Mouse (Mus musculus) G1E (cell line): Measurements from ENCODE around the gene Cnot8. TPM values are rescaled to one million over a fixed set of nuclear protein-coding genes. Genes with fewer than 3 reads are reported as not detected.
"Not testable (repeated sequence)": the region's sequence is repeated elsewhere in the genome, so short reads cannot be mapped to it uniquely, and the experiment has no call there.

Experiments
- ATAC-seq: 2 replicates; pipeline ENCODE4 v1.8.0; 2016; ENCODE audit warnings: mild to moderate bottlenecking; ENCODE audit not compliant: insufficient number of reproducible peaks, poor library complexity, low FRiP score, severe bottlenecking; ENCODE audit errors: extremely low read depth
- DNase-seq: peaks from one replicate; pipeline ENCODE4 v3.0.0; 2012; ENCODE audit warnings: low spot score
- H3K27me3 ChIP-seq: 2 replicates; pipeline ENCODE4 v1.6.1; 2012; ENCODE audit warnings: mild to moderate bottlenecking, low read length, inconsistent platforms; ENCODE audit not compliant: insufficient read depth
- H3K36me3 ChIP-seq: replicated peaks from 2 replicates; pipeline ENCODE3; 2012; ENCODE audit warnings: mild to moderate bottlenecking, inconsistent platforms
- H3K4me1 ChIP-seq: 2 replicates; pipeline ENCODE4 v1.6.1; 2012; ENCODE audit warnings: low read depth, low read length, inconsistent platforms, mixed read lengths; ENCODE audit not compliant: insufficient read depth
- H3K4me3 ChIP-seq: 2 replicates; pipeline ENCODE4 v1.5.1; 2012; ENCODE audit warnings: low read depth, mild to moderate bottlenecking, inconsistent platforms, low read length, moderate library complexity, mixed read lengths
- H3K9me3 ChIP-seq: replicated peaks from 2 replicates; pipeline ENCODE4 v1.6.1; 2012; ENCODE audit warnings: inconsistent platforms
- CTCF ChIP-seq: IDR thresholded peaks from 2 replicates; pipeline ENCODE4 v1.5.1; 2012; ENCODE audit warnings: low read depth, low read length, inconsistent platforms, mixed read lengths
- GATA1 ChIP-seq: IDR thresholded peaks from 2 replicates; pipeline ENCODE4 v1.6.1; 2012; ENCODE audit warnings: borderline replicate concordance, low read length, inconsistent platforms, mixed read lengths
- GATA2 ChIP-seq: IDR thresholded peaks from 2 replicates; pipeline ENCODE4 v1.6.1; 2012; ENCODE audit warnings: low read depth, low read length, inconsistent platforms, borderline replicate concordance
- POLR2AphosphoS5 ChIP-seq: IDR thresholded peaks from 2 replicates; pipeline ENCODE4 v1.6.1; 2012; ENCODE audit warnings: low read depth, low read length, inconsistent platforms; ENCODE audit not compliant: insufficient replicate concordance
- TAL1 ChIP-seq: conservative IDR thresholded peaks from 2 replicates; pipeline ENCODE4 v1.6.1; 2012; ENCODE audit warnings: low read depth, low read length, inconsistent platforms, mixed read lengths
- polyA plus RNA-seq: library from polyadenylated mRNA; stranded (reverse); fragments of >175 nt; gene quantifications from 2 replicates; pipeline ENCODE4 v1.2.3, GENCODE M21; 2012
- total RNA-seq, 2 experiments: library from RNA; stranded (forward) in 1 of 2; stranded (reverse) in 1 of 2; fragments of 200-1000 nt in 1 of 2; fragments of >200 nt in 1 of 2; fragmentation: Nextera tagmentation in 1 of 2; gene quantifications; 2 replicates each; pipeline ENCODE4 v1.2.3; 2014 to 2017

Gene Cnot8
- total RNA-seq (2014; fragmentation: Nextera tagmentation): 64.2 and 65.1 TPM in 2 replicates
- total RNA-seq (2017): 111 and 126 TPM in 2 replicates
- polyA plus RNA-seq: 4.4 and 5.5 TPM in 2 replicates

- Histone ChIP-seq H3K27me3 (no peaks in the 10 kb centered on the region), H3K4me1 (peaks cover 46% of the 10 kb centered on the region), H3K36me3 (peaks cover 21% of the 10 kb centered on the region), H3K9me3 (no peaks in the 10 kb centered on the region), H3K4me3 (peak within 1 kb of the TSS; percentile 97)
- ATAC-seq (peak; percentile 70), DNase-seq (peak; percentile 96)
- TF ChIP-seq GATA1: no peak
These were observed at the start of gene Cnot8 for GRCm38 (mm10) chr11:58103697-58104306. Cnot8 (plus strand) TSS chr11:58104153.

DNA sequence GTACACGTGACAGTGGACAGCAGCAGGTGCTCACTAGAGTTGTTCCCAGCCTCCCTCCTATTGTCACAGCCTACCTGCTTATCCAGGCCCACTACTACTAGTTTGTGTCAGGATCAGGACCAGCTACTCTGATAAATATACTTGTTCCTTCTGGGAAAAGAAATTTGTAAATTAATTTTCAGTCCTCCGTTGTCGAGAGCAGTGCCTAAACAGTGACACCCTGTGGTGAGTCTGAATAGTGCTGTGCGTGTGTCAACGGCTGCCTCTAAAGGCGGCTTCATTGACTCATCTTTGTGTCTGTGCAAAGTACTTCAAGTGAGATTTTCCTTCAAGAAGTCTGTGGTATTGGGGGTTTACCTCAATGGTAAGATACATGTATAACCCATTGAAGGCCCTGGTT, 46.5 kb upstream of the Cnot8 start:
- ATAC-seq: no peak
- no peak for TF ChIP-seq POLR2AphosphoS5
- peak; percentile 58 for TF ChIP-seq CTCF
- DNase-seq: no peak
- no peaks in the 10 kb centered on the region for H3K9me3 ChIP-seq
- peaks cover 85% of the 10 kb centered on the region for H3K36me3 ChIP-seq
- no peak overlapping the region for H3K4me3 ChIP-seq
- H3K27me3 ChIP-seq: no peaks in the 10 kb centered on the region
- H3K4me1 ChIP-seq: peaks cover 13% of the 10 kb centered on the region

DNA sequence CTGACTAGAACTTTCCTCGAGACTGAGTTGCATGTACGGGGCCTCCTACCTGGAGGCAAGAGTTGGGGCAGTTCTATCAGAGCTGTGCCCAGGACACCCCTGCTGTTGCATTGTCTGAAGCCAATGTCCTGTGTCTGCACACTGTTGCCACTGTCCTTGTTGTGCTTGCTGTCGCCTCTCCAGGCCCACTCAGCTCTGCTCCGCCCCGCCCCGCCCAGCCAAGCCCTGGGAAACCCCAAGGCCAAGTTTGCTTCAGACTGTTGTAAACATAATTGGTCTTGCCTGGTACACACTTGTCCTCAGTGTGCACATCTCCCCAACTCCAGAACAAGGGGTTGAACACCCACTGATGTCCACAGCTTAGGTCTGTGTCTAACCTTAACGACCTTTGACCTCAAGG, 44.2 kb upstream of the Cnot8 start:
- not testable (repeated sequence) for ATAC-seq, DNase-seq, H3K4me3 ChIP-seq, H3K27me3 ChIP-seq, H3K9me3 ChIP-seq
- H3K4me1 ChIP-seq: peaks cover 11% of the 10 kb centered on the region
- H3K36me3 ChIP-seq: peaks cover 84% of the 10 kb centered on the region

DNA sequence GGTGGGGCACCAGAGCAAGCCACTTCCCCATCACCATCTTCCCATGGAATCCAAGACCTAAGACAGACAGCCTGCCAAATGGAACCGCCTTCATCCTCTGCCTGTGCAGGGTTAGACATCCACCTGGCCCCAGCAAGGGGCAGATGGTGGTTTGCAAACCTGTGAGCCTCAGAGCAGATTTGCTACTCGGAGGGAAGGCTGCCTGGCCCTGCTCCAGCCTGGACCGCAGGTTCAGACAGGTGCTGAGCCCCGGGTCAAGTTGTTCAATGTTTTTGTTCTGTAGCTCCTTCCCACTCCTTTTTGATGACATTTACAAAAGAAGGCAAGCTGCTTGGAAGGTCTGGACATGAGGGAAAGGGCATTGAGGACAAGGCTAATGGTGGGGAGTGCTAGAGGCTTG, 42.7 kb upstream of the Cnot8 start:
- H3K36me3 ChIP-seq: peaks cover 74% of the 10 kb centered on the region
- not testable (repeated sequence) for H3K4me3 ChIP-seq, DNase-seq

DNA sequence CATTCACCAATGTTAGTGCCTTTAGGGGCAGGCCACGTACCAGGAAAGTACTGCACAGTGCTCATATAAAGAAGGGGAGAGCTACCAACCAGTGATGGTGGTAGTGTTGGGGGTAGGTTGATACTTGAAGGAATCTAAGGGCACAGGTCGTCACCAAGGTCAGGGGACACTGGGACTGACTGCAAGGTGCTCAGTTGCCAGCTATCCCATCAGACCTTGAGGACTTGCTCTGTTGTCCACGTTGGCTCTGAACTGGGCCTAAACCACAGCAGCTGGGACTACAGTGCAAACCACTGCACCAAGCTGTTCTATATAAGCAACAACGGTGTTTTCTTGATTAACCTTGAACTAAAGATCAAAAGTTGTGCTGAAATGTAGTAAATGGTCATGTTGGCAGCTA, 41.4 kb upstream of the Cnot8 start:
- Histone ChIP-seq H3K4me3 (no peak overlapping the region), H3K9me3 (no peaks in the 10 kb centered on the region), H3K27me3 (no peaks in the 10 kb centered on the region), H3K4me1 (peaks cover 14% of the 10 kb centered on the region), H3K36me3 (peaks cover 63% of the 10 kb centered on the region)
- DNase-seq (no peak), ATAC-seq (no peak)
- no peak for TF ChIP-seq GATA1
- no peak for TF ChIP-seq TAL1
- no peak for TF ChIP-seq GATA2
- TF ChIP-seq CTCF: no peak
- no peak for TF ChIP-seq POLR2AphosphoS5

More for the DNA sequence above, 42.7 kb upstream of the Cnot8 start:
- not testable (repeated sequence) for H3K9me3 ChIP-seq, H3K27me3 ChIP-seq, ATAC-seq
- peaks cover 14% of the 10 kb centered on the region for H3K4me1 ChIP-seq

GRCm38 (mm10) chr11:58065025-58065424, 38.9 kb upstream of the Cnot8 start:
- Histone ChIP-seq H3K36me3 (peaks cover 45% of the 10 kb centered on the region), H3K9me3 (no peaks in the 10 kb centered on the region), H3K27me3 (peaks cover 3% of the 10 kb centered on the region; the same call in 1 of the 2 replicates), H3K4me1 (peaks cover 15% of the 10 kb centered on the region), H3K4me3 (no peak overlapping the region)
- TF ChIP-seq POLR2AphosphoS5 (no peak), GATA2 (no peak), TAL1 (no peak), CTCF (no peak), GATA1 (no peak)
- DNase-seq (no peak), ATAC-seq (no peak)

DNA sequence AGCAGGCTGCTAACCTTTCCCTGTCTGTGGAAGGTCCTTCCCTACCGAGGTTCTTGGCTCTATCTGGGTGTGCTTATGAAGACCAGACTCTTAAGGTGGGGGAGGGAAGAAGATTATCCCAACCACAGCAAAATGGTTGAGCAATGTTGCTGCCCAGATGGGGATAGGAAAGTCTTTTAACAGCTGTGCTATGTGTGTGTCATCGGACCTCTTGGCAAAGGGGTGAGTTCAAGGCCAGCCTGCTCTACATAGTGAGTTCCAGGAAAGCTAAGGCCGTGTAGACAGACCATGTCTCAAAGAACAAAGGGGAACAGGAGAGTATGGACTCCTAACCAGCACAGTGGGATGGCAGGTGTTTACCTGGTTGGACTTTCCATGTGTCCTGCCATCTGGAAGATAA, 31.0 kb upstream of the Cnot8 start:
- DNase-seq: no peak

More for the DNA sequence above, 31.0 kb upstream of the Cnot8 start:
- Histone ChIP-seq H3K4me1 (0 out of 2 replicates have a peak, but pooled peaks cover under 1% of the 10 kb centered on the region), H3K36me3 (no peaks in the 10 kb centered on the region), H3K9me3 (peaks cover 2% of the 10 kb centered on the region; the same call in 1 of the 2 replicates), H3K27me3 (peaks cover 34% of the 10 kb centered on the region), H3K4me3 (no peak overlapping the region)
- no peak for ATAC-seq
- TF ChIP-seq TAL1 (no peak), GATA2 (no peak), POLR2AphosphoS5 (no peak), CTCF (no peak), GATA1 (no peak)
